Mouse (Mus musculus) MEL (cell line): ENCODE results near the gene Myog. TPM values are rescaled to one million over a fixed set of nuclear protein-coding genes. Genes with fewer than 3 reads are reported as not detected.

Experiments used
- DNase-seq: peaks from one replicate; pipeline ENCODE4 v3.0.0; 2011; ENCODE audit warnings: low read depth, low spot score
- H3K27ac ChIP-seq: 2 replicates; pipeline ENCODE4 v1.5.1; 2012; ENCODE audit warnings: low read depth, mild to moderate bottlenecking, control low read depth, low read length, moderate library complexity; ENCODE audit not compliant: control insufficient read depth
- H3K27me3 ChIP-seq, 2 experiments: fragments of 150-350 bp in 1 of 2; sonication (generic) in 1 of 2; 2 replicates each; pipeline ENCODE4 v1.6.1; 2012; ENCODE audit warnings: low read length in 2 of 2, mild to moderate bottlenecking in 2 of 2, improper control_type of control experiment in 1 of 2, moderate library complexity in 1 of 2; ENCODE audit not compliant: insufficient read depth in 2 of 2, control insufficient read depth in 1 of 2
- H3K36me3 ChIP-seq, 2 experiments: 2 replicates each; pipeline ENCODE4 v1.6.1; 2012 to 2014; ENCODE audit warnings: low read length in 2 of 2, improper control_type of control experiment in 1 of 2, inconsistent platforms in 1 of 2, mild to moderate bottlenecking in 1 of 2; ENCODE audit not compliant: insufficient read depth in 2 of 2, control insufficient read depth in 1 of 2
- H3K4me1 ChIP-seq, 2 experiments: fragments of 150-350 bp in 1 of 2; sonication (generic) in 1 of 2; 2 replicates each; pipeline ENCODE4 v1.6.1; 2012; ENCODE audit warnings: low read length in 2 of 2, improper control_type of control experiment in 1 of 2, mild to moderate bottlenecking in 1 of 2; ENCODE audit not compliant: insufficient read depth in 2 of 2, control insufficient read depth in 1 of 2
- H3K4me3 ChIP-seq, 2 experiments: fragments of 150-350 bp in 1 of 2; sonication (generic) in 1 of 2; 2 replicates each; pipeline ENCODE4 v1.5.1; 2012; ENCODE audit warnings: low read depth in 2 of 2, low read length in 2 of 2, mild to moderate bottlenecking in 2 of 2, moderate library complexity in 2 of 2, control low read depth in 1 of 2, improper control_type of control experiment in 1 of 2; ENCODE audit not compliant: control insufficient read depth in 1 of 2, insufficient read depth in 1 of 2
- H3K79me2 ChIP-seq: 2 replicates; pipeline ENCODE4 v1.6.1; 2012; ENCODE audit warnings: mild to moderate bottlenecking, low read length, moderate library complexity; ENCODE audit not compliant: control insufficient read depth, poor library complexity, insufficient read depth
- H3K9ac ChIP-seq: 2 replicates; pipeline ENCODE4 v1.6.1; 2012; ENCODE audit warnings: low read depth, mild to moderate bottlenecking, control low read depth, low read length, moderate library complexity; ENCODE audit not compliant: control insufficient read depth, poor library complexity, severe bottlenecking
- H3K9me3 ChIP-seq: fragments of 150-350 bp; sonication (generic); replicated peaks from 2 replicates; pipeline ENCODE4 v1.6.1; 2012; ENCODE audit warnings: mild to moderate bottlenecking, low read length, improper control_type of control experiment, moderate library complexity; ENCODE audit not compliant: insufficient read depth
- CHD2 ChIP-seq: IDR thresholded peaks from 2 replicates; pipeline ENCODE4 v1.6.1; 2011; ENCODE audit warnings: low read length, improper control_type of control experiment
- E2F4 ChIP-seq: IDR thresholded peaks from 2 replicates; pipeline ENCODE4 v1.6.1; 2011; ENCODE audit warnings: low read depth, low read length, improper control_type of control experiment, borderline replicate concordance
- ELF1 ChIP-seq: IDR thresholded peaks from 2 replicates; pipeline ENCODE4 v1.6.1; 2014; ENCODE audit warnings: low read depth, mild to moderate bottlenecking, inconsistent platforms, low read length, improper control_type of control experiment, moderate library complexity
- ETS1 ChIP-seq: IDR thresholded peaks from 2 replicates; pipeline ENCODE4 v1.6.1; 2012; ENCODE audit warnings: low read depth, mild to moderate bottlenecking, inconsistent platforms, low read length, improper control_type of control experiment, moderate library complexity
- KAT2A ChIP-seq: conservative IDR thresholded peaks from 2 replicates; pipeline ENCODE4 v1.6.1; 2012; ENCODE audit warnings: low read depth, low read length, improper control_type of control experiment, inconsistent platforms
- MAZ ChIP-seq: IDR thresholded peaks from 2 replicates; pipeline ENCODE4 v1.6.1; 2012; ENCODE audit warnings: low read depth, mild to moderate bottlenecking, inconsistent platforms, low read length, improper control_type of control experiment
- MEF2A ChIP-seq: IDR thresholded peaks from 2 replicates; pipeline ENCODE4 v1.6.1; 2014; ENCODE audit warnings: low read depth, mild to moderate bottlenecking, inconsistent platforms, low read length, improper control_type of control experiment; ENCODE audit not compliant: poor library complexity, insufficient replicate concordance, severe bottlenecking; ENCODE audit errors: extremely low read depth
- MYB ChIP-seq: IDR thresholded peaks from 2 replicates; pipeline ENCODE4 v1.6.1; 2011; ENCODE audit warnings: mild to moderate bottlenecking, low read depth, low read length, improper control_type of control experiment
- MYC ChIP-seq: IDR thresholded peaks from 2 replicates; pipeline ENCODE4 v1.6.1; 2011; ENCODE audit warnings: low read depth, mild to moderate bottlenecking, low read length, improper control_type of control experiment, moderate library complexity
- NELFE ChIP-seq: IDR thresholded peaks from 2 replicates; pipeline ENCODE4 v1.6.1; 2011; ENCODE audit warnings: low read depth, low read length, improper control_type of control experiment
- NRF1 ChIP-seq: IDR thresholded peaks from 2 replicates; pipeline ENCODE4 v1.6.1; 2014; ENCODE audit warnings: low read depth, mild to moderate bottlenecking, inconsistent platforms, low read length, improper control_type of control experiment, moderate library complexity; ENCODE audit not compliant: poor library complexity, insufficient read depth, severe bottlenecking
- POLR2A ChIP-seq, 2 experiments: IDR thresholded peaks; 2 replicates each; pipeline ENCODE4 v1.6.1; 2011 to 2012; ENCODE audit warnings: low read length in 2 of 2, mild to moderate bottlenecking in 2 of 2, control low read depth in 1 of 2, improper control_type of control experiment in 1 of 2, low read depth in 1 of 2, moderate library complexity in 1 of 2; ENCODE audit not compliant: control insufficient read depth in 1 of 2, insufficient read depth in 1 of 2, poor library complexity in 1 of 2
- POLR2AphosphoS2 ChIP-seq: IDR thresholded peaks from 2 replicates; pipeline ENCODE4 v1.6.1; 2011; ENCODE audit warnings: low read length, improper control_type of control experiment
- SIN3A ChIP-seq: IDR thresholded peaks from 2 replicates; pipeline ENCODE4 v1.6.1; 2012; ENCODE audit warnings: low read length, improper control_type of control experiment, inconsistent platforms
- TAL1 ChIP-seq: IDR thresholded peaks from 2 replicates; pipeline ENCODE4 v1.6.1; 2012; ENCODE audit warnings: mild to moderate bottlenecking, inconsistent platforms, low read length, moderate library complexity, mixed read lengths
- USF2 ChIP-seq, 2 experiments: IDR thresholded peaks; 2 replicates each; pipeline ENCODE4 v1.6.1; 2011 to 2012; ENCODE audit warnings: improper control_type of control experiment in 2 of 2, low read length in 2 of 2, borderline replicate concordance in 1 of 2, inconsistent platforms in 1 of 2, low read depth in 1 of 2, mild to moderate bottlenecking in 1 of 2; ENCODE audit not compliant: insufficient read depth in 1 of 2
- ZC3H11A ChIP-seq: IDR thresholded peaks from 2 replicates; pipeline ENCODE4 v1.6.1; 2012; ENCODE audit warnings: low read depth, mild to moderate bottlenecking, inconsistent platforms, low read length, improper control_type of control experiment
- ZMIZ1 ChIP-seq: IDR thresholded peaks from 2 replicates; pipeline ENCODE4 v1.6.1; 2012; ENCODE audit warnings: low read depth, mild to moderate bottlenecking, inconsistent platforms, low read length, improper control_type of control experiment, moderate library complexity
- ZNF384 ChIP-seq: IDR thresholded peaks from 2 replicates; pipeline ENCODE4 v1.6.1; 2012; ENCODE audit warnings: low read depth, mild to moderate bottlenecking, inconsistent platforms, low read length, improper control_type of control experiment
- polyA plus RNA-seq, 2 experiments: library from polyadenylated mRNA; stranded (reverse) in 1 of 2; unstranded in 1 of 2; fragments of >175 nt in 1 of 2; fragments of >200 nt in 1 of 2; gene quantifications; 2 replicates each; pipeline versions ENCODE4 v1.2.1 to v1.2.4; 2012; ENCODE audit warnings: low replicate concordance in 2 of 2, low read depth in 1 of 2; ENCODE audit not compliant: insufficient read length in 2 of 2, insufficient read depth in 1 of 2, missing spikeins in 1 of 2
- total RNA-seq: library from RNA; depleted of rRNA; stranded (reverse); fragments of 300-350 nt; gene quantifications from 2 replicates; pipeline ENCODE4 v1.2.3, GENCODE M21; 2012

The Myog gene
- total and polyA plus RNA-seq, 3 experiments = not detected

DNA sequence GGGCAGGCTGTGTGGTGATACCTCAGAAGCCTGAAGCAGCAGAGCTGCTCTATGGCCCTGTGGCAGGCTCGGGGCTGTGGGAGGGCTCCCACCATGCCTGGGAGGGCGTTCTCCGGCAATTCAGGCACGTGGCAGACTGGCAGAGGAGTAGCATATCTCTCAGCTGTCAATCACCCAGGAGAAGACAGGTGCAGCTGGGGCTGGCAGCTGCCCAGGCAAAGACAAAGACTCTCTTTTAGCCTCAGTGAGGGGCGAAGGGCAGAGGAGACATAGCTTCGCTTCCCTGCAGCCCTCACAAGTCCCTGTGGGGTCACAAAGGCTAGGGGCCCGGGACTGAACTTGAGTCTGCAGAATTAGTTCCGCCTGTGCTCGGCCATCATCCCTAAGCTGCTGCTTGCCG lies 17.6 kb downstream of the Myog start:
- Histone ChIP-seq H3K27ac (no peak overlapping the region), H3K9ac (no peak overlapping the region), H3K27me3 (peaks cover 0 to 4% of the 10 kb centered on the region in 2 experiments; a peak in 2 of 4 replicates), H3K79me2 (no peaks in the 10 kb centered on the region), H3K36me3 (peaks cover 0 to 7% of the 10 kb centered on the region in 2 experiments; a peak in 2 of 4 replicates), H3K4me3 (no peak overlapping the region), H3K9me3 (no peaks in the 10 kb centered on the region), H3K4me1 (peaks cover 4 to 8% of the 10 kb centered on the region in 2 experiments; a peak in 3 of 4 replicates)
- TF ChIP-seq MAZ (no peak), ELF1 (no peak), MYB (no peak), ZMIZ1 (no peak), TAL1 (no peak)
- no peak for DNase-seq

DNA sequence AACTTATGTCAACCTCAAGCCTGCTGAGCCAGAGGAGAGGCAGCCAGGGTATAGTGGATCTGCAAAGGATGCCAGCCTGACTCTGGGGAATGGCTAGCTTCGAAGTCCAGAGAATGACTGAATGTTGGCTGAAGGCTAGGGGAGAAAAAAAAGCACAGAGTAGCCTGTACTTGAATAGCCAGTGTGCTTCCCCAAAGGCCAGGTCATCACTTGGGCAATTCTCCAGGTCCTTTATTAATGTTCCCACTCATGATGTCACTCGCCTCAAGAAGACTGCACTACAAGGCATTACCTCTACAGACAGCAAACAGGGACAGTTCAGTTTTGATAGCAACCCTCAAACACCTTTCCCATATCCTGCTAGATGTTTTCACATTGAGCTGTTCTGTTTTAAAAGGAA lies 20.5 kb downstream of the Myog start:
- TF ChIP-seq USF2 (IDR thresholded peaks at IDR 0.05; ENCODE audit: borderline replicate concordance in 1 of 2, insufficient read depth in 1 of 2, low read depth in 1 of 2, low read length in 2 of 2) = no peak
- TF ChIP-seq CHD2 = no peak
- no peak for TF ChIP-seq MYB
- TF ChIP-seq, all 39 proteins: peak for 0

DNA sequence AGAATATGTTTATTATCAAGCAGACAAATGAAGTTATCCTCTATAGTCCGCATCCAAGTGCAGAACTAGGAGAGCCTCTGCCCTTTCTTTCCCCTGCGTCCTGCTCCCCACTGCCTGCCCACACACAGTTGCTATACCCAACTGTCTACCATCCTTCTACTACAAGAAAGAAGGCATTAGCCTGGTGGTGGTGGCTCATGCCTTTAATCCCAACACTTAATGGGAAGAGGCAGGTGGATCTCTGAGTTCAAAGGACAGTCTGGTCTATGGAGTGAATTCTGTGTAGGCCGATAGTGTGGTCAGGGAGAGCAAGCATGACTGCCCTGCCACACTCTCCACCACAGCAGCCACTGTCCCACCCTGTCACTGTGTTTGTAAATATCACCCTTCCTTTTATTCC lies 20.9 kb downstream of the Myog start:
- Histone ChIP-seq H3K27ac (no peak overlapping the region), H3K27me3 (peaks cover 0 to 4% of the 10 kb centered on the region in 2 experiments; a peak in 3 of 4 replicates), H3K36me3 (no peaks in the 10 kb centered on the region), H3K9ac (no peak overlapping the region), H3K4me3 (no peak overlapping the region), H3K9me3 (no peaks in the 10 kb centered on the region), H3K79me2 (no peaks in the 10 kb centered on the region), H3K4me1 (no peaks in the 10 kb centered on the region; a peak in 1 of 4 replicates)
- DNase-seq = no peak
- TF ChIP-seq POLR2A (IDR thresholded peaks at IDR 0.05; ENCODE audit: control insufficient read depth in 1 of 2, insufficient read depth in 1 of 2, low read depth in 1 of 2, low read length in 2 of 2, poor library complexity in 1 of 2) (no peak), ZC3H11A (no peak), TAL1 (no peak), NELFE (no peak), ETS1 (no peak), MYC (no peak), SIN3A (no peak), NRF1 (no peak), POLR2AphosphoS2 (no peak), ZMIZ1 (no peak), E2F4 (no peak), MEF2A (no peak), CHD2 (no peak), ZNF384 (no peak), KAT2A (no peak)

More for the DNA sequence above, 20.5 kb downstream of the Myog start:
- Histone ChIP-seq H3K27me3 (peaks cover 0 to 4% of the 10 kb centered on the region in 2 experiments; a peak in 3 of 4 replicates), H3K36me3 (no peaks in the 10 kb centered on the region), H3K4me3 (no peak overlapping the region), H3K9me3 (no peaks in the 10 kb centered on the region), H3K9ac (no peak overlapping the region), H3K27ac (no peak overlapping the region), H3K4me1 (no peaks in the 10 kb centered on the region; a peak in 1 of 4 replicates), H3K79me2 (no peaks in the 10 kb centered on the region)
- DNase-seq = no peak
